Mouse (Mus musculus) megakaryocyte, embryonic 14.5 days (primary cell): Measurements from ENCODE around the gene Inpp5k.

Experiments used
- FLI1 ChIP-seq: IDR thresholded peaks from 2 replicates; pipeline ENCODE4 v1.6.1; 2012; ENCODE audit warnings: low read length, inconsistent platforms, mixed read lengths
- GATA1 ChIP-seq: IDR thresholded peaks from 3 replicates; pipeline ENCODE4 v1.6.1; 2012; ENCODE audit warnings: mixed read lengths, low read length, inconsistent platforms, borderline replicate concordance

DNA sequence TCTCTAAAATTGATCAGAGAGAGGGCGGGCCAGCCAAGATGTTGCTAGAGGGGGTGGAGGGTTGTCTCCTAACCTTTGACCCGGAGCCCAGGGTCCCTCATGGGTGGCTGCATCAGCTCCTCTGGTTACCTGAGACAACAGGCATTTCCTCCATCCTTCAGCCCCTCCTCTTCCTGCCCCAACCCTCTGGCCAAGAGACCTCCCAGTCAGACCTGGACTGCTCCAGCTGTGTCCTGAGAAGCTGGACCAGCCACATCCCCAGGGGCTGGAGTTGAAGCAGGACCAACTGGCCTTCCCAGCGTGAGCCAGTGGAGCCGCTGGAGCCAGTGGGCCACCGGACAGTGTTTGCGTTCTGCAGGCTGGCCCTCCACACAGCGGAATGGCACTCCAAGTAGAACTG is 19.5 kb downstream of the Inpp5k start, which contains the start of gene Myo1c:
- TF ChIP-seq FLI1 (no peak), GATA1 (no peak)
